Mouse (Mus musculus) spleen, postnatal 14 days (tissue): ENCODE results near the gene Vmn2r24.
"Not testable (repeated sequence)": the region's sequence is repeated elsewhere in the genome, so short reads cannot be mapped to it uniquely, and the experiment has no call there.

Source experiments
- DNase-seq, 2 experiments: peaks; one replicate each; pipeline ENCODE4 v3.0.0; 2021 to 2022; ENCODE audit warnings: low spot score in 2 of 2

Gene Vmn2r24

DNA sequence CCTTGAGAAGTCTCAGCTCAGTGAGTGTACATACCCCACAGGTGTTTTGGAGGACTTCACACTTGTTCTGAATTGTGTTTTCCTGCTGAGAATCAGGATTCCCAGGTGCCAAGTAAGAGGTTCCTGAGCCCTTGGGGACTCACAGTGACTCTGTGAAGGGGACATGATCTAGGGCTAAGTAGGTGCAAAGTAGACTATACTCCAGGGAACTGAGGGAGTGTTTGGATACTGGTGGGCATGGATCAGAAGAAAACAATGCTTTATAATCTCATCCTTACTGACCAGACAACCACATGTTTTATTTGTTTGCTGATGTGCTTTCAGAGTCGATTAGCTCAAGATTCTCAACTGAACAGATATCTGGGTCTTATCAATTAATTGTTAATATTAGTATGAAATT, at the start of gene Vmn2r24:
Gene Vmn2r24 (plus strand): TSS at position 301 of the 400 bp plus-strand sequence.
- DNase-seq: no peak

DNA sequence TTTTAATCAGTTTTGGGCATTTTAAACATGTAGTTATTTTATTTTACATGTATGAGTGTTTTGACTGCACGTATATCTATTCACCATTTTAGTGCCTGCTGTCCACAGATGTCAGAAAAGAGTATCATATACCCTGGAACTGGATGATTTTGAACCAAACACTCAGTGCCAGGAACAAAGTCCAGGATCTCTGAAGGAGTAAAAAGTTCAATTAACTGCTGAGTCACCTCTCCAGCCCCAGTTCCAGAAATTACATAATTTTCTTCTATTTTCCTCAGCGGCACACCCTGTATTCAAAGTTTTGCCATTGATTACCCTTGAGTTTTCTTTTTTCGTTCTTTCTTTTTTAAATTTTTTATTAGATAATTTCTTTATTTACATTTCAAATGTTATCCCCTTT, 8.6 kb upstream of the Vmn2r24 start:
- no peak for DNase-seq

DNA sequence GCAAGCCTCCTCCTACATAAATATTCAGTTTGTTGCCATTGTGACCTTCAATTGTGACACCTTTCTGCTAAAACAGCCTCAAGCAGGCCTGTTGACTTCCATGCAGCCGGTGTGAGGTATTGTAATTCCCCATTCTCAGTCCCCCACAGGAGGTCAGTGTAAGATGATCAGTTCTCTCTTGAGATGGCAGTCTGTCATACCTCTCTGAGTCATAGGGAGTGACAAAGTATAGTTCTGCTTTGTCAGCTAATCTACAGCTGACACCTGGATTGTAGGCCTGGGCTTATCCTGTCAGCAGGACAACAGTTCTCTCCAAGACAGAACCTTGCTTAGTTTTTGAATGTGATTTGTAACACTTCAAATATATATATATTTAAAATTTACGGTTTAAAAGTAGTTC, 6.2 kb downstream of the Vmn2r24 start:
- DNase-seq: no peak

DNA sequence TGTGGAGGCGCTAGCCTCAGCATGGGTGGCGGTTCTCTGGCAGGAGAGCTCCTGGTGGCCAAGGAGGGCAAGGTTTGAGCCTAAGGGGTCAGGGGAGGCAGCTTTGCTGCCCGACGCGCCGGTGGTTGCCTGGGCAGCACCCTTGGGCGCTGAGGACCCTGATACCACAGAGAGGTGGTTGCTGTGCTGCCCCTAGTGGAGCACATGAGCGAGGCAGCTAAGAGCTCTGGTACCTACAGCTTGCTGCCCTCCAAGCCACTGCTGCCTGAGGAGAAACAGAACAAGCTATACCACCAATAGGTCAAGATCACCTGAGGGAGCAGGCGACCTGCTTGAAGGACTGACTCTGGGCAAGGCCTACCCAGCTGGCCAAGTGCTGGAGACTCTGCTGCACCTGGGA, 15.1 kb downstream of the Vmn2r24 start:
- DNase-seq: no peak

DNA sequence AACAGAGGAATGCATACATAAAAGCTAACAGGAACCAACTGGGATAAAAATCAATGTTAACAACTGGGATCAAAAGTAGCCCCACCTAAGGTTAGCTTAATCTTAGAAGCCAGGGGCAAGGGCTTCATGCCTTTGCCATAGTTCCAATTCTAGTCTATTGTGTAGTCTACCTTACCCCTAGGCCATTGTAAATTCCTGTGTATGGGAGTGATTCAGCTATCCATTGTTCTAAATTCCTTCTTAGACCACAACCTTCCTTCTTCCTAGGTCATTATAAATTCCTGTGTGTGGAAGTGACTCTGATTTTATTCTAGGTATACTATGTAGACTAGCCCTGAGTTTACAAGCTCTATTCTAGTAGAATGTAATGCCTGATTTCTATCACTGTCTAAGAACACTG, 31.6 kb downstream of the Vmn2r24 start:
- not testable (repeated sequence) for DNase-seq

DNA sequence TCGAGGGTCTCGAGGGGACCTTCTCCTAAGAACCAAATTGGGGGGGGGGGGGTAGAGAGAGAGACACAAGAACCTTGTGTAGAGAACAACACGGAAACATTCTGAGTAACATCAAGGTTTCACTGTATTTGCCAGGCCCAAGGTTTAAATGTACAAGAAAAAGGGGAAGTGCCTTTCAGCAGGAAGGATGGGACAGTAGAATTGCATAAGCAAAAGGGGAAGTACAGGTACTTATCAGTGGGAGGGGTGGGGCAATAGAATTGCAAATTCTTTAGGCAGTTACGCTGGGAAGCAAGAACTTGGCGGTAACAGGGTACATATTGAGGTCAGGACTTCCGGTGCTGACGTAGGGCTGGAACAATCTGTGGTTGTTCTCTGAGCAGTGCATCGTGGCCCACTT, 41.3 kb downstream of the Vmn2r24 start:
- no peak for DNase-seq

DNA sequence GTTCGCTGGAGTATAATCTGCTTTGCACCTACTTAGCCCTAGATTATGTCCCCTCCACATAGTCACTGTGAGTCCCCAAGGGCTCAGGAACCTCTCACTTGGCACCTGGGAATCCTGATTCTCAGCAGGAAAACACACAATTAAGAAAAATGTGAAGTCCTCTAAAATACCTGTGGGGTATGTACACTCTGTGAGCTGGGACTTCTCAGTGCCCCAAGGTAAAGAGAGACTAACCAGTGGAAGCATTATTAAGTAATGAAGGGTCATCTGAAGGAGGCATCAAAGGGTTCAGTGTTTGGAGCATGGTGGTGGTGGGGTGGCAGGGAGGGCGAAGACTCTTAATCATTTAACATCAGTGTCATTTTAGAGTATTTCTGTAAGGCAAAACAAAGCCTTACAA, 74.7 kb downstream of the Vmn2r24 start, which contains the start of gene Vmn2r25:
Gene Vmn2r25 (minus strand): TSS at position 101 of the 400 bp plus-strand sequence.
- DNase-seq: not testable (repeated sequence)
